Mouse (Mus musculus): ENCODE data around the gene Ezr.

GRCm38 (mm10) chr17:6809331-6809730, 26.7 kb upstream of the Ezr start:
- TF ChIP-seq GATA1 (IDR thresholded peaks at IDR 0.05; ENCODE audit: low read length) (no peak), TAL1 (IDR thresholded peaks at IDR 0.05; ENCODE audit: low read length) (no peak)
